Mouse (Mus musculus) intestine, embryonic 14.5 days (tissue): ENCODE measurements around the gene Gm10447. TPM values are rescaled to one million over a fixed set of nuclear protein-coding genes. Genes with fewer than 3 reads are reported as not detected.

Source experiments
- ATAC-seq: fragments of 200-750 bp; cut with Nextera tagmentation; replicated peaks from 2 replicates; pipeline ENCODE4 v1.8.0; 2017; ENCODE audit warnings: low read depth, moderate number of reproducible peaks, moderate TSS enrichment, moderate library complexity; ENCODE audit not compliant: low FRiP score, low TSS enrichment
- DNase-seq: peaks from one replicate; pipeline ENCODE4 v3.0.0-alpha.2; 2018; ENCODE audit warnings: low spot score
- H3K27ac ChIP-seq: fragments of 300-500 bp; sonication (generic); 2 replicates; pipeline ENCODE4 v1.5.1; 2014; ENCODE audit warnings: low read depth, mild to moderate bottlenecking, control low read depth
- H3K27me3 ChIP-seq: fragments of 300-500 bp; sonication (generic); replicated peaks from 2 replicates; pipeline ENCODE4 v1.6.1; 2014; ENCODE audit warnings: low read length, control low read depth; ENCODE audit not compliant: control insufficient read depth, insufficient read depth
- H3K36me3 ChIP-seq: fragments of 300-500 bp; sonication (generic); 2 replicates; pipeline ENCODE4 v1.6.1; 2014; ENCODE audit warnings: low read length, control low read depth; ENCODE audit not compliant: control insufficient read depth, insufficient read depth
- H3K4me1 ChIP-seq: fragments of 300-500 bp; sonication (generic); replicated peaks from 2 replicates; pipeline ENCODE4 v1.6.1; 2014; ENCODE audit warnings: low read length, control low read depth, mixed read lengths; ENCODE audit not compliant: control insufficient read depth, insufficient read depth
- H3K4me2 ChIP-seq: fragments of 300-500 bp; sonication (generic); 2 replicates; pipeline ENCODE4 v1.6.1; 2014; ENCODE audit warnings: low read length
- H3K4me3 ChIP-seq: fragments of 300-500 bp; sonication (generic); 2 replicates; pipeline ENCODE4 v1.5.1; 2014; ENCODE audit warnings: low read depth, low read length, control low read depth, mixed read lengths
- H3K9ac ChIP-seq: fragments of 300-500 bp; sonication (generic); 2 replicates; pipeline ENCODE4 v1.6.1; 2014; ENCODE audit warnings: mild to moderate bottlenecking, low read length
- H3K9me3 ChIP-seq: fragments of 300-500 bp; sonication (generic); 2 replicates; pipeline ENCODE4 v1.6.1; 2016; ENCODE audit warnings: low read length, control low read depth; ENCODE audit not compliant: control insufficient read depth
- WGBS: fragments of 180-500 bp; shearing (Covaris S2); extraction: QIAGEN DNeasy Blood & Tissue Kit; methylation state at CpG from one replicate; pipeline ENCODE4 v1.1.7; 2014; 5-methylcytosine and 5-hydroxymethylcytosine counted together
- polyA plus RNA-seq: library from polyadenylated mRNA; unstranded; fragments of >200 nt; fragmentation: Nextera tagmentation; extraction: Ambion mirVana; gene quantifications from 2 replicates; pipeline ENCODE4 v1.2.1, GENCODE M21; 2014

Gene Gm10447
- polyA plus RNA-seq, 1 experiment from 2014 or later = not detected

GRCm38 (mm10) chr11:53481088-53481730, 24.3 kb upstream of the Gm10447 start:
- WGBS = 64% methylated on average over 4 of the region's 4 CpGs
- ATAC-seq = no peak

GRCm38 (mm10) chr11:53479783-53480301, 22.9 kb upstream of the Gm10447 start, which contains the start of the genes Gm9945 and Sowaha:
Gene Gm9945 (plus strand): TSS chr11:53480166.
Gene Sowaha (minus strand): TSS chr11:53480274.
- peak; percentile 70 for ATAC-seq
- Histone ChIP-seq H3K27ac (no peak within 1 kb of the TSS), H3K27me3 (peaks cover 65% of the 10 kb centered on the region), H3K36me3 (no peaks in the 10 kb centered on the region), H3K4me2 (peak within 1 kb of the TSS; percentile 62), H3K4me3 (peak within 1 kb of the TSS; percentile 36), H3K9me3 (0 out of 2 replicates have a peak, but pooled peaks cover 4% of the 10 kb centered on the region), H3K9ac (0 out of 2 replicates have a peak within 1 kb of the TSS, but pooled peaks have one; percentile 16), H3K4me1 (peaks cover 4% of the 10 kb centered on the region; the same call in 1 of the 2 replicates)
- DNase-seq = peak; percentile 71
- 2% methylated on average over 39 of the region's 40 CpGs for whole genome bisulfite sequencing

More at GRCm38 (mm10) chr11:53481088-53481730, 24.3 kb upstream of the Gm10447 start:
- Histone ChIP-seq H3K4me2 (no peak overlapping the region), H3K4me1 (peaks cover 4% of the 10 kb centered on the region; the same call in 1 of the 2 replicates), H3K9me3 (0 out of 2 replicates have a peak, but pooled peaks cover 4% of the 10 kb centered on the region), H3K36me3 (no peaks in the 10 kb centered on the region), H3K4me3 (no peak overlapping the region), H3K27me3 (peaks cover 51% of the 10 kb centered on the region), H3K9ac (no peak overlapping the region), H3K27ac (no peak overlapping the region)
- DNase-seq = no peak

- Histone ChIP-seq H3K4me1 (peaks cover 4% of the 10 kb centered on the region; the same call in 1 of the 2 replicates), H3K27me3 (peaks cover 70% of the 10 kb centered on the region), H3K9me3 (0 out of 2 replicates have a peak, but pooled peaks cover 4% of the 10 kb centered on the region), H3K4me3 (peak overlapping the region; percentile 36), H3K9ac (0 out of 2 replicates have a peak overlapping the region, but pooled peaks have one; percentile 16), H3K36me3 (no peaks in the 10 kb centered on the region), H3K4me2 (peak overlapping the region; percentile 62), H3K27ac (no peak overlapping the region)
- DNase-seq (peak; percentile 76), ATAC-seq (0 out of 2 replicates have a peak, but pooled peaks have one; percentile 30)
- WGBS = 2% methylated on average over 55 of the region's 62 CpGs
Observed at GRCm38 (mm10) chr11:53479171-53479782, 22.4 kb upstream of the Gm10447 start.

GRCm38 (mm10) chr11:53478383-53479170, 21.7 kb upstream of the Gm10447 start:
- Histone ChIP-seq H3K9me3 (0 out of 2 replicates have a peak, but pooled peaks cover 4% of the 10 kb centered on the region), H3K27me3 (peaks cover 75% of the 10 kb centered on the region), H3K27ac (no peak overlapping the region), H3K4me2 (peak overlapping the region; percentile 62), H3K4me1 (peaks cover 4% of the 10 kb centered on the region; the same call in 1 of the 2 replicates), H3K9ac (0 out of 2 replicates have a peak overlapping the region, but pooled peaks have one; percentile 14), H3K36me3 (no peaks in the 10 kb centered on the region), H3K4me3 (peak overlapping the region; percentile 36)
- ATAC-seq (no peak; the same call in 1 of the 2 replicates), DNase-seq (peak; percentile 67)
- WGBS = 5% methylated on average over 79 of the region's 79 CpGs

GRCm38 (mm10) chr11:53477833-53478232, 20.9 kb upstream of the Gm10447 start:
- WGBS = 49% methylated on average over 7 of the region's 7 CpGs
- H3K36me3 ChIP-seq = no peaks in the 10 kb centered on the region
- H3K9ac ChIP-seq = no peak overlapping the region
- no peak for DNase-seq
- H3K4me2 ChIP-seq = no peak overlapping the region
- no peak overlapping the region for H3K27ac ChIP-seq
- no peak overlapping the region for H3K4me3 ChIP-seq
- H3K9me3 ChIP-seq = 0 out of 2 replicates have a peak, but pooled peaks cover 4% of the 10 kb centered on the region
- H3K27me3 ChIP-seq = peaks cover 75% of the 10 kb centered on the region
- no peak for ATAC-seq
- H3K4me1 ChIP-seq = peaks cover 4% of the 10 kb centered on the region; the same call in 1 of the 2 replicates

GRCm38 (mm10) chr11:53475620-53476019, 18.7 kb upstream of the Gm10447 start:
- Histone ChIP-seq H3K4me2 (no peak overlapping the region), H3K9me3 (0 out of 2 replicates have a peak, but pooled peaks cover 4% of the 10 kb centered on the region), H3K36me3 (no peaks in the 10 kb centered on the region), H3K27ac (no peak overlapping the region), H3K4me3 (no peak overlapping the region), H3K27me3 (peaks cover 74% of the 10 kb centered on the region), H3K4me1 (peaks cover 4% of the 10 kb centered on the region; the same call in 1 of the 2 replicates), H3K9ac (no peak overlapping the region)
- 34% methylated on average over 8 of the region's 8 CpGs for WGBS
- ATAC-seq (no peak), DNase-seq (no peak)

- Histone ChIP-seq H3K36me3 (no peaks in the 10 kb centered on the region), H3K9ac (no peak overlapping the region), H3K4me2 (no peak overlapping the region), H3K27me3 (peaks cover 53% of the 10 kb centered on the region), H3K27ac (no peak overlapping the region), H3K9me3 (no peaks in the 10 kb centered on the region), H3K4me3 (no peak overlapping the region), H3K4me1 (no peaks in the 10 kb centered on the region; the same call in 1 of the 2 replicates)
- DNase-seq = no peak
- ATAC-seq = no peak
- 71% methylated on average over 3 of the region's 3 CpGs for WGBS
Observed at GRCm38 (mm10) chr11:53472709-53473108, 15.8 kb upstream of the Gm10447 start.
